Mouse (Mus musculus) CH12.LX (cell line): ENCODE data around the gene Slc22a20. TPM values are rescaled to one million over a fixed set of nuclear protein-coding genes. Genes with fewer than 3 reads are reported as not detected.

Experiments
- DNase-seq: peaks from one replicate; pipeline ENCODE4 v3.0.0-alpha.2; 2013; ENCODE audit errors: extremely low read depth
- H3K27ac ChIP-seq: 2 replicates; pipeline ENCODE4 v1.5.1; 2012; ENCODE audit warnings: low read depth, mild to moderate bottlenecking, control low read depth, moderate library complexity; ENCODE audit not compliant: insufficient read depth
- H3K27me3 ChIP-seq: replicated peaks from 2 replicates; pipeline ENCODE3; 2012; ENCODE audit warnings: inconsistent platforms
- H3K36me3 ChIP-seq, 2 experiments: replicated peaks in 1 of 2; 2 replicates each; pipeline versions ENCODE3 to v1.6.1; 2012; ENCODE audit warnings: inconsistent platforms in 1 of 2, low read length in 1 of 2, mild to moderate bottlenecking in 1 of 2, mixed read lengths in 1 of 2, moderate library complexity in 1 of 2; ENCODE audit not compliant: control insufficient read depth in 1 of 2, insufficient read depth in 1 of 2
- H3K4me1 ChIP-seq, 2 experiments: 2 replicates each; pipeline ENCODE4 v1.6.1; 2012; ENCODE audit warnings: inconsistent platforms in 1 of 2, moderate library complexity in 1 of 2; ENCODE audit not compliant: insufficient read depth in 2 of 2, control insufficient read depth in 1 of 2
- H3K4me2 ChIP-seq: 2 replicates; pipeline ENCODE4 v1.6.1; 2012; ENCODE audit warnings: low read depth, mild to moderate bottlenecking, control low read depth; ENCODE audit not compliant: poor library complexity, insufficient read depth, severe bottlenecking
- H3K4me3 ChIP-seq, 3 experiments: fragments of 150-350 bp in 1 of 3; sonication (generic) in 1 of 3; replicated peaks in 1 of 3; 2 replicates each; pipeline versions ENCODE3 to v1.5.1; 2011 to 2012; ENCODE audit warnings: low read depth in 2 of 3, low read length in 2 of 3, mild to moderate bottlenecking in 2 of 3, moderate library complexity in 2 of 3, control low read depth in 1 of 3, improper control_type of control experiment in 1 of 3, inconsistent platforms in 1 of 3, mixed read lengths in 1 of 3; ENCODE audit not compliant: poor library complexity in 1 of 3
- H3K79me2 ChIP-seq: replicated peaks from 2 replicates; pipeline ENCODE4 v1.6.1; 2012; ENCODE audit warnings: mild to moderate bottlenecking, moderate library complexity; ENCODE audit not compliant: control insufficient read depth, poor library complexity, insufficient read depth, severe bottlenecking; ENCODE audit errors: extremely low read depth
- H3K9ac ChIP-seq: 2 replicates; pipeline ENCODE4 v1.6.1; 2012; ENCODE audit warnings: low read depth, mild to moderate bottlenecking, control low read depth, moderate library complexity; ENCODE audit not compliant: insufficient read depth
- H3K9me3 ChIP-seq: replicated peaks from 2 replicates; pipeline ENCODE3; 2012; ENCODE audit warnings: low read length, inconsistent platforms, mixed read lengths
- BHLHE40 ChIP-seq: IDR thresholded peaks from 2 replicates; pipeline ENCODE4 v1.6.1; 2011; ENCODE audit warnings: mild to moderate bottlenecking, low read depth, low read length, improper control_type of control experiment
- CHD1 ChIP-seq: IDR thresholded peaks from 2 replicates; pipeline ENCODE4 v1.6.1; 2012; ENCODE audit warnings: low read depth, low read length, improper control_type of control experiment, inconsistent platforms
- CTCF ChIP-seq, 2 experiments: IDR thresholded peaks in 1 of 2; conservative IDR thresholded peaks in 1 of 2; 2 replicates each; pipeline ENCODE4 v1.5.1; 2011 to 2012; ENCODE audit warnings: low read depth in 2 of 2, low read length in 2 of 2, improper control_type of control experiment in 1 of 2, inconsistent platforms in 1 of 2, mild to moderate bottlenecking in 1 of 2, moderate library complexity in 1 of 2
- E2F4 ChIP-seq: IDR thresholded peaks from 2 replicates; pipeline ENCODE4 v1.6.1; 2011; ENCODE audit warnings: low read depth, low read length, improper control_type of control experiment; ENCODE audit not compliant: insufficient replicate concordance
- GABPA ChIP-seq: IDR thresholded peaks from 2 replicates; pipeline ENCODE4 v1.6.1; 2012; ENCODE audit warnings: low read depth, low read length, improper control_type of control experiment, inconsistent platforms; ENCODE audit not compliant: insufficient replicate concordance
- HCFC1 ChIP-seq: IDR thresholded peaks from 2 replicates; pipeline ENCODE4 v1.6.1; 2012; ENCODE audit warnings: low read depth, mild to moderate bottlenecking, inconsistent platforms, low read length, improper control_type of control experiment
- IRF4 ChIP-seq: IDR thresholded peaks from 2 replicates; pipeline ENCODE4 v1.6.1; 2014; ENCODE audit warnings: low read depth, mild to moderate bottlenecking, inconsistent platforms, low read length, improper control_type of control experiment
- JUND ChIP-seq: conservative IDR thresholded peaks from 2 replicates; pipeline ENCODE4 v1.6.1; 2011; ENCODE audit warnings: low read depth, low read length, improper control_type of control experiment
- KAT2A ChIP-seq: IDR thresholded peaks from 2 replicates; pipeline ENCODE4 v1.6.1; 2012; ENCODE audit warnings: low read length, improper control_type of control experiment, inconsistent platforms; ENCODE audit not compliant: insufficient replicate concordance
- MAFK ChIP-seq: IDR thresholded peaks from 2 replicates; pipeline ENCODE4 v1.6.1; 2011; ENCODE audit warnings: low read length, improper control_type of control experiment; ENCODE audit not compliant: insufficient replicate concordance
- MAX ChIP-seq: IDR thresholded peaks from 2 replicates; pipeline ENCODE4 v1.6.1; 2011; ENCODE audit warnings: low read length, improper control_type of control experiment
- MAZ ChIP-seq: IDR thresholded peaks from 2 replicates; pipeline ENCODE4 v1.6.1; 2012; ENCODE audit warnings: low read depth, mild to moderate bottlenecking, inconsistent platforms, low read length, improper control_type of control experiment, moderate library complexity
- MEF2A ChIP-seq: IDR thresholded peaks from 2 replicates; pipeline ENCODE4 v1.6.1; 2014; ENCODE audit warnings: low read depth, mild to moderate bottlenecking, inconsistent platforms, low read length, improper control_type of control experiment, borderline replicate concordance
- MXI1 ChIP-seq: IDR thresholded peaks from 2 replicates; pipeline ENCODE4 v1.6.1; 2011; ENCODE audit warnings: mild to moderate bottlenecking, low read depth, low read length, improper control_type of control experiment
- MYC ChIP-seq: IDR thresholded peaks from 2 replicates; pipeline ENCODE4 v1.6.1; 2011; ENCODE audit warnings: low read depth, mild to moderate bottlenecking, improper control_type of control experiment, low read length
- NELFE ChIP-seq: IDR thresholded peaks from 2 replicates; pipeline ENCODE4 v1.6.1; 2011; ENCODE audit warnings: low read depth, low read length, improper control_type of control experiment
- NRF1 ChIP-seq: IDR thresholded peaks from 2 replicates; pipeline ENCODE4 v1.6.1; 2014; ENCODE audit warnings: low read depth, mild to moderate bottlenecking, inconsistent platforms, low read length, improper control_type of control experiment, moderate library complexity
- POLR2AphosphoS2 ChIP-seq: IDR thresholded peaks from 2 replicates; pipeline ENCODE4 v1.6.1; 2011; ENCODE audit warnings: low read depth, low read length, improper control_type of control experiment
- RCOR1 ChIP-seq: conservative IDR thresholded peaks from 2 replicates; pipeline ENCODE4 v1.6.1; 2012; ENCODE audit warnings: low read depth, mild to moderate bottlenecking, inconsistent platforms, low read length, improper control_type of control experiment
- TBP ChIP-seq: conservative IDR thresholded peaks from 2 replicates; pipeline ENCODE4 v1.6.1; 2011; ENCODE audit warnings: low read depth, low read length, improper control_type of control experiment
- TCF12 ChIP-seq: IDR thresholded peaks from 2 replicates; pipeline ENCODE4 v1.6.1; 2014; ENCODE audit warnings: low read depth, mild to moderate bottlenecking, inconsistent platforms, low read length, improper control_type of control experiment
- USF2 ChIP-seq: conservative IDR thresholded peaks from 2 replicates; pipeline ENCODE4 v1.6.1; 2011; ENCODE audit warnings: low read depth, low read length, improper control_type of control experiment
- ZC3H11A ChIP-seq: IDR thresholded peaks from 2 replicates; pipeline ENCODE4 v1.6.1; 2012; ENCODE audit warnings: low read depth, mild to moderate bottlenecking, inconsistent platforms, low read length, improper control_type of control experiment
- ZMIZ1 ChIP-seq: IDR thresholded peaks from 2 replicates; pipeline ENCODE4 v1.6.1; 2012; ENCODE audit warnings: low read depth, mild to moderate bottlenecking, inconsistent platforms, low read length, improper control_type of control experiment
- ZNF384 ChIP-seq: IDR thresholded peaks from 2 replicates; pipeline ENCODE4 v1.6.1; 2012; ENCODE audit warnings: low read depth, low read length, improper control_type of control experiment, inconsistent platforms
- dilution Hi-C: fragments of 300-500 bp; cut with MboI; formaldehyde crosslinking; loops from 2 replicates; pipeline ENCODE4 v1.14.3; 2020; ENCODE audit warnings: low sequenced_read_pairs; ENCODE audit not compliant: extremely low pct_unique_long_range_greater_than_20kb, extremely low pct_ligation_motif_present
- in situ Hi-C: fragments of 300-500 bp; cut with MboI; formaldehyde crosslinking; loops from 3 replicates; pipeline ENCODE4 v1.14.3; 2019; ENCODE audit warnings: low sequenced_read_pairs, low pct_ligation_motif_present, low pct_unique_long_range_greater_than_20kb, mixed read lengths
- polyA plus RNA-seq: library from polyadenylated mRNA; unstranded; fragments of >175 nt; gene quantifications from 2 replicates; pipeline ENCODE4 v1.2.1, GENCODE M21; 2012; ENCODE audit warnings: low read depth; ENCODE audit not compliant: insufficient read length
- total RNA-seq, 2 experiments: library from RNA; depleted of rRNA; stranded (reverse); fragments of 300-350 nt in 1 of 2; fragments of >200 nt in 1 of 2; gene quantifications; 2 replicates each; pipeline ENCODE4 v1.2.3; 2012 to 2014

Slc22a20 gene
- total and polyA plus RNA-seq, 3 experiments = not detected

GRCm38 (mm10) chr19:5990921-5991320 lies 5.0 kb upstream of the Slc22a20 start:
- no peak overlapping the region for H3K4me3 ChIP-seq
- H3K4me2 ChIP-seq = no peak overlapping the region
- no peak for TF ChIP-seq MAX
- no peak for TF ChIP-seq MAZ
- TF ChIP-seq GABPA = no peak
- no peak for TF ChIP-seq ZC3H11A
- TF ChIP-seq RCOR1 = no peak
- TF ChIP-seq BHLHE40 = no peak
- TF ChIP-seq MAFK = no peak
- no peak for TF ChIP-seq JUND
- H3K36me3 ChIP-seq = peaks cover 54 to 74% of the 10 kb centered on the region in 2 experiments
- no peaks in the 10 kb centered on the region for H3K27me3 ChIP-seq
- no peak overlapping the region for H3K9ac ChIP-seq
- peaks cover 0 to 30% of the 10 kb centered on the region in 2 experiments; a peak in 2 of 4 replicates for H3K4me1 ChIP-seq
- no peak overlapping the region for H3K27ac ChIP-seq
- H3K9me3 ChIP-seq = no peaks in the 10 kb centered on the region
- H3K79me2 ChIP-seq = no peaks in the 10 kb centered on the region
- DNase-seq = no peak
- in situ Hi-C loops (no loop called here), dilution Hi-C loops (no loop called here)

- Histone ChIP-seq H3K36me3 (peaks cover 50 to 68% of the 10 kb centered on the region in 2 experiments), H3K9ac (no peak overlapping the region), H3K4me2 (no peak overlapping the region), H3K27me3 (no peaks in the 10 kb centered on the region)
- no peak for TF ChIP-seq CTCF (conservative IDR thresholded peaks at IDR 0.05 in 1 of 2, IDR thresholded peaks at IDR 0.05 in 1 of 2; ENCODE audit: low read depth in 2 of 2, low read length in 2 of 2)
- TF ChIP-seq NELFE = no peak
- TF ChIP-seq IRF4 = no peak
- TF ChIP-seq USF2 = no peak
- TF ChIP-seq MEF2A = no peak
- TF ChIP-seq E2F4 = no peak
- no peak for TF ChIP-seq POLR2AphosphoS2
- TF ChIP-seq MYC = no peak
- TF ChIP-seq KAT2A = no peak
- no peak for TF ChIP-seq TCF12
- no peak for TF ChIP-seq ZC3H11A
- TF ChIP-seq TBP = no peak
- no peak for TF ChIP-seq HCFC1
- TF ChIP-seq ZNF384 = no peak
- no peak for TF ChIP-seq NRF1
- no peak for TF ChIP-seq ZMIZ1
- TF ChIP-seq MXI1 = no peak
- no peak for TF ChIP-seq CHD1
- TF ChIP-seq, all 38 proteins: peak for 0
- dilution Hi-C loops (no loop called here), in situ Hi-C loops (no loop called here)
- Histone ChIP-seq H3K9me3 (no peaks in the 10 kb centered on the region), H3K4me3 (no peak overlapping the region), H3K27ac (no peak overlapping the region), H3K4me1 (peaks cover 0 to 31% of the 10 kb centered on the region in 2 experiments; a peak in 2 of 4 replicates), H3K79me2 (no peaks in the 10 kb centered on the region)
- no peak for DNase-seq
Measured at GRCm38 (mm10) chr19:5990033-5990432, 4.1 kb upstream of the Slc22a20 start.
